ENCODE assay signal across 9 mouse cellular contexts in genomic region chr5:102766311-102767057, GRCm38 (mm10).
DNase-seq lines count a peak whose midpoint lies in the region; ATAC-seq lines count a peak whose summit lies in the region.
"Had no signal": no experiment of that assay in that cellular context is flagged by ENCODE, and none has a peak within 500 bp of the region (broad histone marks: within the 10 kb centered on the region; RNA-seq: fewer than 3 reads in every experiment).

No protein-coding gene starts in this region.

- peaks cover 5% of the 10 kb centered on the region for H3K4me1 ChIP-seq in embryonic facial prominence, embryonic 10.5 days
- H3K4me1 ChIP-seq in limb, embryonic 12.5 days (replicated peaks) = peaks cover 31% of the 10 kb centered on the region
- H3K4me1 ChIP-seq in forebrain, embryonic 11.5 days (replicated peaks; ENCODE audit: control insufficient read depth, insufficient read depth, low read length) = no peaks in the 10 kb centered on the region

- WGBS in embryonic facial prominence, embryonic 10.5 days = 77% methylated on average over 6 of the region's 6 CpGs
- 38% methylated on average over 6 of the region's 6 CpGs for WGBS in limb, embryonic 12.5 days
- WGBS in forebrain, embryonic 11.5 days = 69% methylated on average over 6 of the region's 6 CpGs

- DNase-seq in gastrocnemius, postnatal 10 days = peak; percentile 56
- no peak for DNase-seq in gastrocnemius, adult 8-10 months (ENCODE audit: low spot score in 2 of 2)
- DNase-seq in urinary bladder, postnatal 14 days (ENCODE audit: low spot score) = peak; percentile 53
- DNase-seq in urinary bladder, postnatal 36 days (ENCODE audit: low spot score in 2 of 2) = no peak
- DNase-seq in embryonic facial prominence, embryonic 10.5 days (ENCODE audit: low spot score) = peak; percentile 51
- peak; percentile 66 for DNase-seq in testis, postnatal 14 days (ENCODE audit: low spot score)
- no peak for DNase-seq in forebrain, embryonic 11.5 days (ENCODE audit: low spot score)

- H3K9me3 ChIP-seq in embryonic facial prominence, embryonic 10.5 days = no peaks in the 10 kb centered on the region
- no peaks in the 10 kb centered on the region for H3K9me3 ChIP-seq in limb, embryonic 12.5 days
- H3K9me3 ChIP-seq in forebrain, embryonic 11.5 days (ENCODE audit: control insufficient read depth, low read length) = no peaks in the 10 kb centered on the region
- H3K9me3 ChIP-seq: embryonic facial prominence, embryonic 12.5 days had no signal

- H3K4me3 ChIP-seq in embryonic facial prominence, embryonic 10.5 days = no peak overlapping the region
- H3K4me3 ChIP-seq in limb, embryonic 12.5 days (replicated peaks) = no peak overlapping the region
- H3K4me3 ChIP-seq in forebrain, embryonic 11.5 days (ENCODE audit: low read depth, low read length) = no peak overlapping the region
- H3K4me3 ChIP-seq: embryonic facial prominence, embryonic 12.5 days had no signal

- H3K4me2 ChIP-seq in limb, embryonic 12.5 days = no peak overlapping the region
- no peak overlapping the region for H3K4me2 ChIP-seq in forebrain, embryonic 11.5 days (ENCODE audit: low read depth, low read length, severe bottlenecking)
- H3K4me2 ChIP-seq: embryonic facial prominence, embryonic 12.5 days had no signal

- no peak overlapping the region for H3K27ac ChIP-seq in embryonic facial prominence, embryonic 10.5 days (replicated peaks)
- H3K27ac ChIP-seq in limb, embryonic 12.5 days = 0 out of 2 replicates have a peak overlapping the region, but pooled peaks have one; percentile 35
- no peak overlapping the region for H3K27ac ChIP-seq in forebrain, embryonic 11.5 days (ENCODE audit: low read depth, low read length)
- H3K27ac ChIP-seq: embryonic facial prominence, embryonic 12.5 days had no signal

- ATAC-seq in limb, embryonic 12.5 days (ENCODE audit: insufficient number of reproducible peaks, insufficient read depth, low FRiP score, low TSS enrichment, low read depth) = no peak
- no peak for ATAC-seq in forebrain, embryonic 11.5 days (replicated peaks; ENCODE audit: low FRiP score)

- H3K36me3 ChIP-seq in embryonic facial prominence, embryonic 10.5 days (replicated peaks) = no peaks in the 10 kb centered on the region
- no peaks in the 10 kb centered on the region for H3K36me3 ChIP-seq in limb, embryonic 12.5 days
- H3K36me3 ChIP-seq in forebrain, embryonic 11.5 days (ENCODE audit: control insufficient read depth, insufficient read depth, low read length) = no peaks in the 10 kb centered on the region
- H3K36me3 ChIP-seq: embryonic facial prominence, embryonic 12.5 days had no signal

- H3K27me3 ChIP-seq in embryonic facial prominence, embryonic 10.5 days (replicated peaks; ENCODE audit: low read depth, poor library complexity, severe bottlenecking) = no peaks in the 10 kb centered on the region
- H3K27me3 ChIP-seq in limb, embryonic 12.5 days = no peaks in the 10 kb centered on the region
- H3K27me3 ChIP-seq in forebrain, embryonic 11.5 days (ENCODE audit: control insufficient read depth, insufficient read depth, low read length) = no peaks in the 10 kb centered on the region
- H3K27me3 ChIP-seq: embryonic facial prominence, embryonic 12.5 days had no signal

- H3K9ac ChIP-seq in limb, embryonic 12.5 days (replicated peaks) = no peak overlapping the region
- no peak overlapping the region for H3K9ac ChIP-seq in forebrain, embryonic 11.5 days (ENCODE audit: low read length)
- H3K9ac ChIP-seq: embryonic facial prominence, embryonic 12.5 days had no signal

Comparison
In these comparisons a context has a peak if more than half of its experiments do, and no peak if none do; other contexts are left out.
1. DNase-seq: peak in gastrocnemius, postnatal 10 days (single experiment), urinary bladder, postnatal 14 days (single experiment), embryonic facial prominence, embryonic 10.5 days (single experiment) and testis, postnatal 14 days (single experiment); none in gastrocnemius, adult 8-10 months (0 of 2), urinary bladder, postnatal 36 days (0 of 2) and forebrain, embryonic 11.5 days (single experiment).